Mouse (Mus musculus) forebrain, embryonic 10.5 days (tissue): ENCODE measurements around the gene Zfhx3. TPM values are rescaled to one million over a fixed set of nuclear protein-coding genes. Genes with fewer than 3 reads are reported as not detected.

Experiments used
- DNase-seq: peaks from one replicate; pipeline ENCODE4 v3.0.0-alpha.2; 2017; ENCODE audit warnings: low spot score; ENCODE audit errors: extremely low spot score
- H3K27ac ChIP-seq: fragments of 300-500 bp; sonication (generic); 2 replicates; pipeline ENCODE4 v1.5.1; 2016; ENCODE audit warnings: mild to moderate bottlenecking
- H3K27me3 ChIP-seq: fragments of 300-500 bp; sonication (generic); 2 replicates; pipeline ENCODE4 v1.6.1; 2016; ENCODE audit warnings: mild to moderate bottlenecking; ENCODE audit not compliant: poor library complexity, severe bottlenecking
- H3K36me3 ChIP-seq: fragments of 300-500 bp; sonication (generic); replicated peaks from 2 replicates; pipeline ENCODE4 v1.6.1; 2016; ENCODE audit warnings: mild to moderate bottlenecking, moderate library complexity
- H3K4me1 ChIP-seq: fragments of 300-500 bp; sonication (generic); 2 replicates; pipeline ENCODE4 v1.6.1; 2016
- H3K4me3 ChIP-seq: fragments of 300-500 bp; sonication (generic); 2 replicates; pipeline ENCODE4 v1.5.1; 2016; ENCODE audit warnings: mild to moderate bottlenecking, moderate library complexity
- H3K9me3 ChIP-seq: fragments of 300-500 bp; sonication (generic); 2 replicates; pipeline ENCODE4 v1.6.1; 2016; ENCODE audit warnings: mild to moderate bottlenecking, moderate library complexity
- WGBS: fragments of 180-500 bp; shearing (Covaris S2); methylation state at CpG from one replicate; pipeline ENCODE4 v1.1.7; 2016; 5-methylcytosine and 5-hydroxymethylcytosine counted together
- polyA plus RNA-seq: library from polyadenylated mRNA; unstranded; fragments of >200 nt; fragmentation: Nextera tagmentation; extraction: Ambion mirVana; gene quantifications from 2 replicates; pipeline ENCODE4 v1.2.1, GENCODE M21; 2016

The Zfhx3 gene
- polyA plus RNA-seq, 1 experiment from 2014 or later: 11.4 TPM

GRCm38 (mm10) chr8:108778551-108778950, 836.1 kb downstream of the Zfhx3 start:
- Histone ChIP-seq H3K27me3 (no peaks in the 10 kb centered on the region), H3K9me3 (no peaks in the 10 kb centered on the region), H3K36me3 (peaks cover 8% of the 10 kb centered on the region; the same call in 1 of the 2 replicates), H3K27ac (no peak overlapping the region), H3K4me3 (no peak overlapping the region), H3K4me1 (peaks cover 64% of the 10 kb centered on the region)
- whole genome bisulfite sequencing: 91% methylated on average over 9 of the region's 9 CpGs
- no peak for DNase-seq

- Histone ChIP-seq H3K9me3 (no peaks in the 10 kb centered on the region), H3K36me3 (no peaks in the 10 kb centered on the region), H3K27ac (no peak overlapping the region), H3K4me3 (no peak overlapping the region), H3K27me3 (peaks cover 7% of the 10 kb centered on the region; the same call in 1 of the 2 replicates), H3K4me1 (peaks cover 47% of the 10 kb centered on the region)
- no peak for DNase-seq
- 94% methylated on average over 6 of the region's 6 CpGs for WGBS
Measured at GRCm38 (mm10) chr8:108780766-108781165, 838.3 kb downstream of the Zfhx3 start.

GRCm38 (mm10) chr8:108781192-108781591, 838.7 kb downstream of the Zfhx3 start:
- WGBS: 79% methylated on average over 5 of the region's 5 CpGs
- no peaks in the 10 kb centered on the region for H3K36me3 ChIP-seq
- DNase-seq: no peak
- no peaks in the 10 kb centered on the region for H3K9me3 ChIP-seq
- H3K27ac ChIP-seq: no peak overlapping the region
- H3K27me3 ChIP-seq: peaks cover 11% of the 10 kb centered on the region; the same call in 1 of the 2 replicates
- peaks cover 45% of the 10 kb centered on the region for H3K4me1 ChIP-seq
- no peak overlapping the region for H3K4me3 ChIP-seq

- H3K27ac ChIP-seq: no peak overlapping the region
- DNase-seq: no peak
- no peaks in the 10 kb centered on the region for H3K36me3 ChIP-seq
- H3K27me3 ChIP-seq: peaks cover 24% of the 10 kb centered on the region; the same call in 1 of the 2 replicates
- peaks cover 37% of the 10 kb centered on the region for H3K4me1 ChIP-seq
- WGBS: 63% methylated on average over 8 of the region's 10 CpGs
- H3K4me3 ChIP-seq: no peak overlapping the region
- H3K9me3 ChIP-seq: no peaks in the 10 kb centered on the region
Measured at GRCm38 (mm10) chr8:108783155-108783554, 840.7 kb downstream of the Zfhx3 start.

GRCm38 (mm10) chr8:108788156-108788761, 845.8 kb downstream of the Zfhx3 start:
- Histone ChIP-seq H3K9me3 (peaks cover 20% of the 10 kb centered on the region), H3K4me3 (peak overlapping the region; percentile 30; the same call in 1 of the 2 replicates), H3K4me1 (peaks cover 44% of the 10 kb centered on the region), H3K36me3 (peaks cover 20% of the 10 kb centered on the region), H3K27me3 (peaks cover 46% of the 10 kb centered on the region; the same call in 1 of the 2 replicates), H3K27ac (0 out of 2 replicates have a peak overlapping the region, but pooled peaks have one; percentile 44)
- no peak for DNase-seq
- WGBS: 24% methylated on average over 6 of the region's 6 CpGs

GRCm38 (mm10) chr8:108788762-108789157, 846.3 kb downstream of the Zfhx3 start:
- WGBS: 19% methylated on average over 10 of the region's 10 CpGs
- H3K27ac ChIP-seq: peak overlapping the region; percentile 65; the same call in 1 of the 2 replicates
- peaks cover 25% of the 10 kb centered on the region for H3K36me3 ChIP-seq
- no peak for DNase-seq
- peak overlapping the region; percentile 30 for H3K4me3 ChIP-seq
- peaks cover 25% of the 10 kb centered on the region for H3K9me3 ChIP-seq
- H3K4me1 ChIP-seq: peaks cover 41% of the 10 kb centered on the region
- H3K27me3 ChIP-seq: peaks cover 46% of the 10 kb centered on the region; the same call in 1 of the 2 replicates

- Histone ChIP-seq H3K36me3 (peaks cover 44% of the 10 kb centered on the region), H3K27me3 (peaks cover 40% of the 10 kb centered on the region; the same call in 1 of the 2 replicates), H3K4me3 (no peak overlapping the region), H3K4me1 (peaks cover 41% of the 10 kb centered on the region), H3K27ac (no peak overlapping the region), H3K9me3 (peaks cover 40% of the 10 kb centered on the region)
- DNase-seq: no peak
- whole genome bisulfite sequencing: 80% methylated on average over 14 of the region's 14 CpGs
Measured at GRCm38 (mm10) chr8:108790559-108791293, 848.3 kb downstream of the Zfhx3 start.

- H3K36me3 ChIP-seq: peaks cover 86% of the 10 kb centered on the region
- peaks cover under 1% of the 10 kb centered on the region; the same call in 1 of the 2 replicates for H3K27me3 ChIP-seq
- H3K27ac ChIP-seq: no peak overlapping the region
- WGBS: 93% methylated on average over 3 of the region's 3 CpGs
- peaks cover 41% of the 10 kb centered on the region for H3K9me3 ChIP-seq
- DNase-seq: no peak
- no peak overlapping the region for H3K4me3 ChIP-seq
- H3K4me1 ChIP-seq: peaks cover 16% of the 10 kb centered on the region
Measured at GRCm38 (mm10) chr8:108796076-108796475, 853.6 kb downstream of the Zfhx3 start.

GRCm38 (mm10) chr8:108796882-108797281, 854.4 kb downstream of the Zfhx3 start:
- no peak for DNase-seq
- WGBS: 80% methylated on average over 3 of the region's 3 CpGs
- Histone ChIP-seq H3K4me1 (peaks cover 14% of the 10 kb centered on the region), H3K4me3 (no peak overlapping the region), H3K9me3 (peaks cover 35% of the 10 kb centered on the region), H3K27me3 (no peaks in the 10 kb centered on the region), H3K27ac (no peak overlapping the region), H3K36me3 (peaks cover 88% of the 10 kb centered on the region)

GRCm38 (mm10) chr8:108798012-108798411, 855.6 kb downstream of the Zfhx3 start:
- Histone ChIP-seq H3K36me3 (peaks cover 87% of the 10 kb centered on the region), H3K9me3 (peaks cover 24% of the 10 kb centered on the region), H3K27me3 (no peaks in the 10 kb centered on the region), H3K27ac (no peak overlapping the region; the same call in 1 of the 2 replicates), H3K4me3 (no peak overlapping the region), H3K4me1 (peaks cover 19% of the 10 kb centered on the region)
- WGBS: 83% methylated on average over 12 of the region's 12 CpGs
- DNase-seq: no peak

- Histone ChIP-seq H3K4me3 (no peak overlapping the region), H3K9me3 (peaks cover 12% of the 10 kb centered on the region), H3K36me3 (peaks cover 85% of the 10 kb centered on the region), H3K27me3 (no peaks in the 10 kb centered on the region), H3K4me1 (peaks cover 19% of the 10 kb centered on the region), H3K27ac (no peak overlapping the region)
- 93% methylated on average over 6 of the region's 6 CpGs for WGBS
- no peak for DNase-seq
Measured at GRCm38 (mm10) chr8:108799250-108799649, 856.8 kb downstream of the Zfhx3 start.

GRCm38 (mm10) chr8:108800357-108800756, 857.9 kb downstream of the Zfhx3 start:
- Histone ChIP-seq H3K27me3 (no peaks in the 10 kb centered on the region), H3K9me3 (peaks cover 5% of the 10 kb centered on the region; the same call in 1 of the 2 replicates), H3K27ac (no peak overlapping the region), H3K4me3 (no peak overlapping the region), H3K36me3 (peaks cover 82% of the 10 kb centered on the region), H3K4me1 (peaks cover 19% of the 10 kb centered on the region)
- WGBS: 95% methylated on average over 15 of the region's 15 CpGs
- no peak for DNase-seq

- no peak overlapping the region for H3K27ac ChIP-seq
- no peak for DNase-seq
- peaks cover 74% of the 10 kb centered on the region for H3K36me3 ChIP-seq
- 89% methylated on average over 6 of the region's 6 CpGs for WGBS
- H3K4me1 ChIP-seq: peaks cover 8% of the 10 kb centered on the region
- H3K4me3 ChIP-seq: no peak overlapping the region
- H3K27me3 ChIP-seq: no peaks in the 10 kb centered on the region
- H3K9me3 ChIP-seq: no peaks in the 10 kb centered on the region
Measured at GRCm38 (mm10) chr8:108803017-108803416, 860.6 kb downstream of the Zfhx3 start.
